In the genomic region with DNA sequence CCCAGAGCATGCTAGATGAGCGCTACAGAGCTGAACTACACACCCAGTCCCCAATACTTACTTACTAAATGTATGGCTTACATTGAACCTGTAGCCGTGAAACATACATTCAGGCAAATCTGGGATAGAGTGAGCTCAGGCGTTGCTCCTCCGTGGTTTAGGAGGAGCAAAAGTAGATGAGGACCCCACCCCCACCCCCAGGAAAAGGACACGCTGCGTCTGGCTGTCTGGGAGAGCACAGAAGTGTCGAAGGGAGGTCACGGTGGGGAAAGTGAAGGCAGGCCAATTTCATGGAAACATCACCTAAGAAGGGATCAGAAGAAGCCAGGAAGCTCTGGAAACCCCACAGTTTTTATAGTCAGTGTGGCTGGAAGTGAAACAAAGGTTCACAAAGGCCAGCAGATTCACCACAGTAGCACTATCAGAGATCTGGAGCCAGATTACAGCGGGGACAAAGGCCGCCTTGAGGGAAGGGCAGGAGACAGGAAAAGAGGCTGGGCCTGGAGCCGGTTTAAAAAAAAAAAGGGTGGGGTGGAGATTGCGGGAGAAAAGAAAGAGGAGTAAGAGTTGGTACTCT, we compare ENCODE assay signal across 8 mouse cellular contexts. TPM values are rescaled to one million over a fixed set of nuclear protein-coding genes. Genes with fewer than 3 reads are reported as not detected.
DNase-seq lines count a peak whose midpoint lies in the region; ATAC-seq and TF ChIP-seq lines count a peak whose summit lies in the region.

No protein-coding gene starts in this region.

- no peak for TF ChIP-seq CTCF in G1E (IDR thresholded peaks at IDR 0.05; ENCODE audit: low read depth, low read length)

- peak overlapping the region; percentile 88 for H3K4me2 ChIP-seq in heart, embryonic 15.5 days

- H3K4me3 ChIP-seq in heart, embryonic 15.5 days = peak overlapping the region; percentile 57
- H3K4me3 ChIP-seq in G1E (ENCODE audit: low read depth, low read length) = peak overlapping the region; percentile 69
- H3K4me3 ChIP-seq in hindbrain, embryonic 10.5 days = peak overlapping the region; percentile 58

- H3K27ac ChIP-seq in heart, embryonic 15.5 days = peak overlapping the region; percentile 86
- H3K27ac ChIP-seq in hindbrain, embryonic 10.5 days = peak overlapping the region; percentile 96

- H3K36me3 ChIP-seq in heart, embryonic 15.5 days = no peaks in the 10 kb centered on the region
- no peaks in the 10 kb centered on the region for H3K36me3 ChIP-seq in G1E (replicated peaks)
- no peaks in the 10 kb centered on the region for H3K36me3 ChIP-seq in hindbrain, embryonic 10.5 days

- intact Hi-C loops in heart, postnatal 25 days (cut with DNase I) = no loop called here

- no peaks in the 10 kb centered on the region for H3K9me3 ChIP-seq in heart, embryonic 15.5 days (replicated peaks)
- no peaks in the 10 kb centered on the region for H3K9me3 ChIP-seq in G1E (replicated peaks)
- H3K9me3 ChIP-seq in hindbrain, embryonic 10.5 days = no peaks in the 10 kb centered on the region

- no peak for DNase-seq in heart, postnatal 25 days (ENCODE audit: low spot score)
- DNase-seq in G1E (ENCODE audit: low spot score) = no peak
- no peak for DNase-seq in hindbrain, embryonic 10.5 days (ENCODE audit: low spot score)
- DNase-seq in urinary bladder, adult 18-20 months (ENCODE audit: low spot score in 2 of 2) = no peak
- DNase-seq in cerebellum, adult 11 months = no peak
- no peak for DNase-seq in right cerebral cortex, postnatal 10 days (ENCODE audit: low spot score in 2 of 2)

- no peaks in the 10 kb centered on the region for H3K27me3 ChIP-seq in heart, embryonic 15.5 days
- peaks cover 5% of the 10 kb centered on the region for H3K27me3 ChIP-seq in G1E (ENCODE audit: insufficient read depth, low read length)
- H3K27me3 ChIP-seq in hindbrain, embryonic 10.5 days (ENCODE audit: insufficient read depth, poor library complexity, severe bottlenecking) = no peaks in the 10 kb centered on the region

- peaks cover 15% of the 10 kb centered on the region for H3K4me1 ChIP-seq in heart, embryonic 15.5 days (replicated peaks)
- H3K4me1 ChIP-seq in G1E (ENCODE audit: insufficient read depth, low read depth, low read length) = peaks cover 25% of the 10 kb centered on the region
- peaks cover 17% of the 10 kb centered on the region for H3K4me1 ChIP-seq in hindbrain, embryonic 10.5 days (replicated peaks)

- 7% methylated on average over 12 of the region's 12 CpGs for WGBS in heart, embryonic 15.5 days
- 3% methylated on average over 12 of the region's 12 CpGs for WGBS in hindbrain, embryonic 10.5 days

- ATAC-seq in heart, embryonic 15.5 days (replicated peaks; ENCODE audit: insufficient number of reproducible peaks, insufficient read depth, low FRiP score, low read depth) = peak; percentile 28; the same call in 1 of the 2 replicates
- ATAC-seq in G1E (ENCODE audit: extremely low read depth, insufficient number of reproducible peaks, low FRiP score, poor library complexity, severe bottlenecking) = peak; percentile 28; the same call in 1 of the 2 replicates
- ATAC-seq in megakaryocyte-erythroid progenitor cell, adult 5-6 weeks (replicated peaks; ENCODE audit: low FRiP score, low TSS enrichment, poor library complexity, severe bottlenecking) = peak; percentile 9

- H3K9ac ChIP-seq in heart, embryonic 15.5 days = peak overlapping the region; percentile 63

RNA-seq across cellular contexts. Expression of a gene that starts 20.0 kb away (rescaled TPM):
- 41.5 and 42.5 TPM in 2 replicates for polyA plus RNA-seq in heart, embryonic 15.5 days (2015; fragmentation: Nextera tagmentation; extraction: Ambion mirVana)
- 10 to 100 TPM; 59.1 to 65.4 TPM for total RNA-seq in heart, postnatal 25 days (2021)
- total RNA-seq in G1E (2014; fragmentation: Nextera tagmentation) (99.3 and 111 TPM in 2 replicates), G1E (2017) (52.9 and 64.1 TPM in 2 replicates)
- polyA plus RNA-seq in G1E (2012) = 11.6 and 14.8 TPM in 2 replicates
- polyA plus RNA-seq in hindbrain, embryonic 10.5 days (2016; fragmentation: Nextera tagmentation; extraction: Ambion mirVana) = 69.3 and 73.9 TPM in 2 replicates
- 99.4 and 139 TPM in 2 replicates for total RNA-seq in megakaryocyte-erythroid progenitor cell, adult 5-6 weeks (2014; fragmentation: Nextera tagmentation)
- 77.3 and 94.1 TPM in 2 replicates for total RNA-seq in megakaryocyte-erythroid progenitor cell, adult 5-6 weeks (2017)

RNA-seq across cellular contexts. Expression of a gene that starts 37.2 kb away (rescaled TPM):
- polyA plus RNA-seq in heart, embryonic 15.5 days (2015; fragmentation: Nextera tagmentation; extraction: Ambion mirVana) = 0.72 and 2.0 TPM in 2 replicates
- under 1 TPM; 0.11 to 0.44 TPM for total RNA-seq in heart, postnatal 25 days (2021)
- total RNA-seq in G1E (2014; fragmentation: Nextera tagmentation) = not detected in 2 replicates
- 0.05 TPM in 1 of 2 replicates, not detected in the other for total RNA-seq in G1E (2017)
- polyA plus RNA-seq in G1E (2012) = not detected in 2 replicates
- 0.67 and 1.3 TPM in 2 replicates for polyA plus RNA-seq in hindbrain, embryonic 10.5 days (2016; fragmentation: Nextera tagmentation; extraction: Ambion mirVana)
- total RNA-seq in megakaryocyte-erythroid progenitor cell, adult 5-6 weeks (2014; fragmentation: Nextera tagmentation) = not detected in 2 replicates
- total RNA-seq in megakaryocyte-erythroid progenitor cell, adult 5-6 weeks (2017) = not detected in 2 replicates

RNA-seq across cellular contexts. Expression of a gene that starts 56.3 kb away (rescaled TPM):
- not detected in 2 replicates for polyA plus RNA-seq in heart, embryonic 15.5 days (2015; fragmentation: Nextera tagmentation; extraction: Ambion mirVana)
- total RNA-seq in heart, postnatal 25 days (2021) = not detected
- not detected in 2 replicates for total RNA-seq in G1E (2014; fragmentation: Nextera tagmentation)
- not detected in 2 replicates for total RNA-seq in G1E (2017)
- not detected in 2 replicates for polyA plus RNA-seq in G1E (2012)
- not detected in 2 replicates for polyA plus RNA-seq in hindbrain, embryonic 10.5 days (2016; fragmentation: Nextera tagmentation; extraction: Ambion mirVana)
- total RNA-seq in megakaryocyte-erythroid progenitor cell, adult 5-6 weeks (2014; fragmentation: Nextera tagmentation) = not detected in 2 replicates
- not detected in 2 replicates for total RNA-seq in megakaryocyte-erythroid progenitor cell, adult 5-6 weeks (2017)
